Mouse (Mus musculus): Measurements from ENCODE around the gene Nr1h3.

Gene Nr1h3

GRCm38 (mm10) chr2:91139764-91140163, 62.9 kb downstream of the Nr1h3 start:
- DNase-seq (ENCODE audit: inconsistent ontology term): no peak

DNA sequence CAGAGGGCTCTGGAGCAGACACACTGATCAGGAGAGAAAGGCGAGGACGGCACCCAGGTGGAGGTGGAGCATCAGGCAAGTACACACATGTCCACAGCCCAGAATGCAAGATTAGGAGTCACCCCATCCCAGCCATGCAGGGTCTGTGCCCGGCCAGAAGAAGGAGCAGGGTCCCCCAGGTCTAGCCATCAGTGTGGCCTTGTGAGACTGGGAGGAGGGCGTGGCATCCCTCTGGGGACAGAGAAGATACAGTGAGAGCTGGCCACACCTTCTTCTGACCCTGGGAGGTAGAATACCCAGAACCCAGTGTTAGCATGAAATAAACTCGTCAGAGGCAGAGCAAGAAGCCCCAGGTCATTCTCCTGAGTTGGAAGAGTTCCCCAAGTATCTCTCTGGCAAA, 63.3 kb downstream of the Nr1h3 start:
- no peak for DNase-seq (ENCODE audit: inconsistent ontology term)

DNA sequence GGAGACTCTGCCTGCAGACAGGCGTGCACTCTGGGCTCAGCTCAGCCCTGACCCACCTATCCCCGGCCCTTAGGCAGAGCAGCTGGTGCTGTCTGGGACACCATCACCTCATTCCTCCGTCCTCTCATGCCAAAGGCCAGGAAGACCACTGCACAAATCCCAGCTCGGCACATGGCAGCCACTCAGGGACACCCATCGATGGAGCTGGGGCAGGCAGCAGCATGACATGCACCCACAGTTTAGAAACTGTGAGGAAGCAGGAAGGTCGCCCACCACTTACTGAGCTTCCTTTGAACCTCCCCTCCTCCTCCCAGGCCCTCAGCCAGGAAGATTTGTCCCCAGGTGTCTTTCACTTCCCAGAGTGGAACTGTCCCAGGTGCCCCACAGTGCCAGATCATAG, 65.2 kb downstream of the Nr1h3 start:
- DNase-seq (ENCODE audit: inconsistent ontology term): no peak

- DNase-seq (ENCODE audit: inconsistent ontology term): no peak
Observed at GRCm38 (mm10) chr2:91136513-91137412, 65.9 kb downstream of the Nr1h3 start.

Data from Muller cell, postnatal 12 days (primary cell).